Mouse (Mus musculus) intestine, postnatal 0 days (tissue): ENCODE measurements around the gene Nup85. TPM values are rescaled to one million over a fixed set of nuclear protein-coding genes. Genes with fewer than 3 reads are reported as not detected.
A peak's percentile ranks its signal among the peaks of the same experiment; 100 is the strongest.

Source experiments
- ATAC-seq: fragments of 200-750 bp; cut with Nextera tagmentation; 2 replicates; pipeline ENCODE4 v1.8.0; 2017; ENCODE audit warnings: mild to moderate bottlenecking, moderate TSS enrichment, moderate library complexity
- H3K27ac ChIP-seq: fragments of 300-500 bp; sonication (generic); 2 replicates; pipeline ENCODE4 v1.5.1; 2014; ENCODE audit warnings: mild to moderate bottlenecking, low read depth, low read length, moderate library complexity
- H3K27me3 ChIP-seq: fragments of 300-500 bp; sonication (generic); replicated peaks from 2 replicates; pipeline ENCODE4 v1.6.1; 2014; ENCODE audit warnings: low read length, mixed read lengths; ENCODE audit not compliant: control insufficient read depth, insufficient read depth
- H3K36me3 ChIP-seq: fragments of 300-500 bp; sonication (generic); 2 replicates; pipeline ENCODE4 v1.6.1; 2014; ENCODE audit warnings: mild to moderate bottlenecking, moderate library complexity; ENCODE audit not compliant: control insufficient read depth, insufficient read depth
- H3K4me1 ChIP-seq: fragments of 300-500 bp; sonication (generic); replicated peaks from 2 replicates; pipeline ENCODE4 v1.6.1; 2014; ENCODE audit warnings: antibody characterized with exemption, low read length, mixed read lengths; ENCODE audit not compliant: control insufficient read depth, insufficient read depth
- H3K4me2 ChIP-seq: fragments of 300-500 bp; sonication (generic); replicated peaks from 2 replicates; pipeline ENCODE4 v1.6.1; 2014; ENCODE audit warnings: low read depth, mild to moderate bottlenecking, moderate library complexity
- H3K4me3 ChIP-seq: fragments of 300-500 bp; sonication (generic); 2 replicates; pipeline ENCODE4 v1.5.1; 2014; ENCODE audit warnings: low read depth, low read length
- H3K9ac ChIP-seq: fragments of 300-500 bp; sonication (generic); 2 replicates; pipeline ENCODE4 v1.6.1; 2014; ENCODE audit warnings: mild to moderate bottlenecking, low read depth, low read length
- H3K9me3 ChIP-seq: fragments of 300-500 bp; sonication (generic); 2 replicates; pipeline ENCODE4 v1.6.1; 2016; ENCODE audit warnings: mixed run types; ENCODE audit not compliant: control insufficient read depth
- CTCF ChIP-seq: sonication (generic); IDR thresholded peaks from 2 replicates; pipeline ENCODE4 v1.5.1; 2016; ENCODE audit warnings: low read depth, mild to moderate bottlenecking, control low read depth, antibody characterized with exemption, moderate library complexity
- WGBS: fragments of 180-500 bp; shearing (Covaris S2); extraction: QIAGEN DNeasy Blood & Tissue Kit; methylation state at CpG from one replicate; pipeline ENCODE4 v1.1.7; 2014; 5-methylcytosine and 5-hydroxymethylcytosine counted together
- polyA plus RNA-seq: library from polyadenylated mRNA; unstranded; fragments of >200 nt; fragmentation: Nextera tagmentation; extraction: Ambion mirVana; gene quantifications from 2 replicates; pipeline ENCODE4 v1.2.1, GENCODE M21; 2015

Gene Nup85
- polyA plus RNA-seq, 1 experiment from 2014 or later, result 30.4 TPM

DNA sequence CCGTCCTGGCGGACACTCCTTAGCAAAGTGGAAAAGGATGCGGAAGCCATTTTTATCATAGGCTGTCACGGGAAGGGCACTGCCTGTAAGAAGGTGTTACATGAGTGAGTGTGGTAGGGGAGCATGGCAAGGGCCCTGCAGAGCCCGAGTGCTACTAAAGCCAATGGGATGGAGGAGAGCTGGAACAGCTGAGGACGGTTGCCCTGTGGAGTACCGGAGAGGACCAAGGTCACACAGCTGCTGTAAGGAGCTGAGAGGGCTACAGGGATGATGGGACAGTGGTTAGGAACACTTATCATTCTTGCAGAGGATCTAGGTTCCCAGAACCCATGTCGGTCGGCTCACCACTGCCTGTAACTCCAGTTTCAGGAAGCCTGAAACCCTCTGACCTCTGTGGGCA is 22.2 kb downstream of the Nup85 start:
- Histone ChIP-seq H3K9ac (no peak overlapping the region), H3K4me3 (no peak overlapping the region), H3K4me1 (no peaks in the 10 kb centered on the region), H3K9me3 (no peaks in the 10 kb centered on the region), H3K27me3 (no peaks in the 10 kb centered on the region), H3K36me3 (peaks cover 92% of the 10 kb centered on the region), H3K4me2 (no peak overlapping the region), H3K27ac (no peak overlapping the region)
- no peak for TF ChIP-seq CTCF
- 86% methylated on average over 9 of the region's 9 CpGs for WGBS
- ATAC-seq, result no peak

DNA sequence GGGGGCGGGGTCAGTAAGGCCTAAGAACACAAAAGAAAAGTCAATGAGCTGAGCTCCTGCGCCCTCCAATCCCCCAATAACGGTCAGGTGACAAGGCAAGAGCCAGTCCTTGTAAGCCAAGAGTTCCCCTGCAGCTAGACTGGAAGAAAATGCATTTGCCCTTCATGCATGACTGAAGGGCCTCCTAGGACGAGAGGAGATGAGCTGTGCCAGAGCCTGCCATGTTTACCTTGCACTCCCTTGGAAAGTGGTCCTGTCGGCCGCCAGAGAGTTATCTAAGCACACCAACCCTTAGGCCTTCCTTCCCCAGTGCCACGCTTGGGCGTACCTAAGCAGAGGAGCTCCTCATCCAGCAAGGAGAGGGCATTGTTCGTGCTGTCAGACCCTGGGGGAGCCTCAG is 23.8 kb downstream of the Nup85 start:
- Histone ChIP-seq H3K9me3 (no peaks in the 10 kb centered on the region), H3K4me2 (no peak overlapping the region), H3K27me3 (no peaks in the 10 kb centered on the region), H3K27ac (no peak overlapping the region), H3K4me1 (no peaks in the 10 kb centered on the region), H3K9ac (no peak overlapping the region), H3K36me3 (peaks cover 94% of the 10 kb centered on the region), H3K4me3 (no peak overlapping the region)
- no peak for ATAC-seq
- 80% methylated on average over 9 of the region's 9 CpGs for WGBS
- no peak for TF ChIP-seq CTCF

DNA sequence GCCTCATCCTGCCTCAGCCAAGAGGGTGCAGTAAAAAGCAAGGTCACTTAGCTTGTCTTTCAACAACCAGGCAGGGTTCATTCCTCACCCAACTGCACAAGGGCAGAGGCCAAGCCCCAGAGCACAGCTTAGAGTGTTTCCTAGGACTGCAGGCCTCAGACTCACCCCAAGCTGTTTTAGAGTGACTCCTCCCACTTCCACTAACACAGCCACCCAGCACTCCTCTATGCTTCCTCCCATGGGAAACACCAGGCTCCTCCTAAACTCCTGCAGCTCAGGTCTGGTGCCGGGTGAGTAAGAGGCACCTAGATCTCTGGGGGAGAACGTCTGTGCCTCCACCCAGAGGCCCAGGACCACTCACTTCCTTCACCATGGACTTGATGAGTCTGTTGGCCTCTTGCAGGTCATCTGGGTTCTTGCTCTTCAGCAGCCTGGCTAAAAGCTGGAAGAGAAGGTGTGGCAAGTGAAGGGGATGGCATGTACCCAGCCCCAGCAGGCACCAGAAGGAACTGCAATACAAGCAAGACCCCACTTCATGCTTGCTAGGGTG is 26.4 kb downstream of the Nup85 start:
- WGBS, result 93% methylated on average over 2 of the region's 2 CpGs
- Histone ChIP-seq H3K27ac (no peak overlapping the region), H3K4me3 (no peak overlapping the region), H3K4me2 (no peak overlapping the region), H3K4me1 (no peaks in the 10 kb centered on the region), H3K9ac (no peak overlapping the region), H3K9me3 (no peaks in the 10 kb centered on the region), H3K27me3 (no peaks in the 10 kb centered on the region), H3K36me3 (peaks cover 81% of the 10 kb centered on the region)
- no peak for ATAC-seq
- TF ChIP-seq CTCF, result no peak

DNA sequence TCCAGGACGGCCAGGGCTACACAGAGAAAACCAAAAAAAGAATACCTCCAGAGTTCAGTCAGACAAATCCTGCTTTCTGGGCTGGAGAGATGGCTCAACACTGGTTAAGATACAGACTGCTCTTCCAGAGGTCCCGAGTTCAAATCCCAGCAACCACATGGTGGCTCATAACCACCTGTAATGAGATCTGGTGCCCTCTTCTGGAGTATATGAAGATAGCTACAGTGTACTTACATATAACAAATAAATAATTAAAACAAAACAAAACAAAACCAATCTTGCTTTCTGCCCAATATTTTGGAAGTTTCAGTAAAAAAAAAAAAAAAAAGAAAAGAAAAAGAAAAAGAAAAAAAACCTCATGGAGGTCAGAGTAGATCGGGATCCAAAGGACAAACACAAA is 31.0 kb downstream of the Nup85 start:
- TF ChIP-seq CTCF, result peak; percentile 13; the same call in 1 of the 2 replicates
- 97% methylated on average over 3 of the region's 3 CpGs for WGBS
- no peak for ATAC-seq
- Histone ChIP-seq H3K27me3 (no peaks in the 10 kb centered on the region), H3K4me1 (no peaks in the 10 kb centered on the region), H3K36me3 (peaks cover 45% of the 10 kb centered on the region), H3K9ac (no peak overlapping the region), H3K27ac (no peak overlapping the region), H3K9me3 (no peaks in the 10 kb centered on the region), H3K4me2 (no peak overlapping the region), H3K4me3 (no peak overlapping the region)

DNA sequence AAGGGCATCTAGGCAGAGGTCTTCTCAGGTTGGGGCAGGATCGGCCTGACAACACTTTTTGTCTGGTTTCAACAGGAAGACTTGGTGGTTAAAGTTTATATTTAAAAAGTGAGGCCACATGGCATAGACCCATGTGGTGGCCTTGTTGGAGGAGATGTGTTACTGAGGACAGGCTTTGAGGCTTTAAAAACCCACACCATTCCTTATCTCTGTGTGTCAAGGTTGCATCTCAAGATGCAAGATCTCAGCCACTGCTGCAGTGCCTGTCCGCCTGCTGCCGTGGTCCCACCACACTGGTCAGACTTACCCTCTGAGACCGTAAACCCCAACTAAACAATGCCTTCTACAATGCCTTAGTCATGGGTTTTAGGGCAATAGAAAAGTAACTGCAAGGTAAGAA is 34.1 kb downstream of the Nup85 start:
- Histone ChIP-seq H3K9me3 (no peaks in the 10 kb centered on the region), H3K4me2 (no peak overlapping the region), H3K27me3 (no peaks in the 10 kb centered on the region), H3K27ac (no peak overlapping the region), H3K4me3 (no peak overlapping the region), H3K4me1 (no peaks in the 10 kb centered on the region), H3K9ac (no peak overlapping the region), H3K36me3 (peaks cover 16% of the 10 kb centered on the region)
- WGBS, result 92% methylated on average over 4 of the region's 4 CpGs
- no peak for ATAC-seq
- no peak for TF ChIP-seq CTCF

DNA sequence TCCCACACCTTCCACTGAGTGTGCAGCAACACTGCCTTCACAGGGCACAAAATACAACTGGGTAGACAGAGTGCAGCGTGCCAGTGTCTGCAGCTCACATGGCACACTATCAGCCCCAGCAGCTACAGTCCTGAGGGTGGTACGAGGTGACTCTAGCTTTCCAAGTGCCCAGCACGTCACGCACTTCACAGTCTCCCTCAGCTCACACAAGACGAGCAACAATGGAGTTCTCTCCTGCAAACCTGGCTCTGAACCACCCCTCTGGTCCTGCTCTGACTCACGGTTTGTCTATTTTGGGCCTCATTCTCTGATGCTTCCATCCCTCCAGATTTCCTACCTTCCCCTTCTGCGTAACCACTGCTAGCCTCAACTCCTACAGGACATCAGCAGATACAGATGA is 35.5 kb downstream of the Nup85 start:
- Histone ChIP-seq H3K27ac (no peak overlapping the region), H3K4me3 (no peak overlapping the region), H3K4me1 (no peaks in the 10 kb centered on the region), H3K4me2 (no peak overlapping the region), H3K27me3 (no peaks in the 10 kb centered on the region), H3K36me3 (peaks cover 9% of the 10 kb centered on the region), H3K9ac (no peak overlapping the region), H3K9me3 (no peaks in the 10 kb centered on the region)
- TF ChIP-seq CTCF, result no peak
- ATAC-seq, result no peak
- WGBS, result 93% methylated on average over 7 of the region's 7 CpGs

DNA sequence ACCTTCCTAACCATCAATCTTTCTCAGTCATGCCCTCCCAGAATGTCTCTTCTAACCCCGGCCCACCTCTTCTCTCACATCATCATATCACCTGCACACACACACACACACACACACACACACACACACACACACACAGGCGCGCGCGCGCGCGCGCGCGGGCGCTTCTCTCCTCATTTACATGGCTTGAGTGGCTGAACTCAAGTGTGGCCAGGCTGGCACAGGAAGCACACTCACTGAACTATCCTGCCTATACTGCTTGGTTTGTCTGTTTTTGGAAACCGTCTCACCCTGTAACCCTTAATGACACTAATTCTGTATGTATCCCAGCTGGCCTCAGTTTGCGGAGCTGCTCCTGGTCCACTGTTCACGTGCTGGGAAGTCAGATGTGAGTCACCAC is 36.5 kb downstream of the Nup85 start:
- Histone ChIP-seq H3K27me3 (no peaks in the 10 kb centered on the region), H3K27ac (no peak overlapping the region), H3K9me3 (no peaks in the 10 kb centered on the region), H3K4me3 (no peak overlapping the region), H3K9ac (no peak overlapping the region), H3K4me1 (no peaks in the 10 kb centered on the region), H3K36me3 (peaks cover 6% of the 10 kb centered on the region), H3K4me2 (no peak overlapping the region)
- WGBS, result 92% methylated on average over 15 of the region's 15 CpGs
- TF ChIP-seq CTCF, result no peak
- ATAC-seq, result no peak
